Mouse (Mus musculus) small intestine, adult 2 months (tissue): ENCODE results near the gene Dntt. TPM values are rescaled to one million over a fixed set of nuclear protein-coding genes. Genes with fewer than 3 reads are reported as not detected.
A peak's percentile ranks its signal among the peaks of the same experiment; 100 is the strongest.

Source experiments
- H3K27ac ChIP-seq: fragments of 200-500 bp; 2 replicates; pipeline ENCODE4 v1.5.1; 2012; ENCODE audit warnings: low read depth, low read length, control low read depth, inconsistent platforms; ENCODE audit not compliant: insufficient read depth
- H3K27me3 ChIP-seq: fragments of 200-500 bp; 2 replicates; pipeline ENCODE4 v1.6.1; 2012; ENCODE audit warnings: mild to moderate bottlenecking, moderate library complexity, low read length, inconsistent platforms; ENCODE audit not compliant: control insufficient read depth, insufficient read depth
- H3K36me3 ChIP-seq: fragments of 200-500 bp; 2 replicates; pipeline ENCODE4 v1.6.1; 2012; ENCODE audit warnings: mild to moderate bottlenecking, low read length, control low read depth, inconsistent platforms; ENCODE audit not compliant: control insufficient read depth, insufficient read depth
- H3K4me1 ChIP-seq: fragments of 200-500 bp; 2 replicates; pipeline ENCODE4 v1.6.1; 2012; ENCODE audit warnings: low read length, inconsistent platforms, mixed read lengths; ENCODE audit not compliant: control insufficient read depth, insufficient read depth, insufficient read length
- H3K4me3 ChIP-seq: fragments of 200-500 bp; 2 replicates; pipeline ENCODE4 v1.5.1; 2012; ENCODE audit warnings: low read depth, mild to moderate bottlenecking, control low read depth, inconsistent platforms, low read length, moderate library complexity
- CTCF ChIP-seq: fragments of 200-500 bp; IDR thresholded peaks from 2 replicates; pipeline ENCODE4 v1.5.1; 2012; ENCODE audit warnings: low read depth, mild to moderate bottlenecking, control low read depth, inconsistent platforms, low read length, moderate library complexity, mixed read lengths; ENCODE audit not compliant: insufficient replicate concordance, insufficient read length; ENCODE audit errors: extremely low read depth
- POLR2A ChIP-seq: fragments of 200-500 bp; IDR thresholded peaks from 2 replicates; pipeline ENCODE4 v1.6.1; 2012; ENCODE audit warnings: low read depth, mild to moderate bottlenecking, control low read depth, inconsistent platforms, low read length, moderate library complexity
- WGBS: fragments of 180-500 bp; shearing (Covaris S2); methylation state at CpG from one replicate; pipeline ENCODE4 v1.1.7; 2018; 5-methylcytosine and 5-hydroxymethylcytosine counted together
- polyA plus RNA-seq: library from polyadenylated mRNA; depleted of rRNA; stranded (reverse); fragments of >200 nt; gene quantifications from 2 replicates; pipeline ENCODE4 v1.2.3, GENCODE M21; 2012

The Dntt gene
- polyA plus RNA-seq, 1 experiment: not detected

- 64% methylated on average over 4 of the region's 4 CpGs for WGBS
- Histone ChIP-seq H3K4me3 (no peak overlapping the region), H3K27me3 (no peaks in the 10 kb centered on the region), H3K27ac (no peak overlapping the region), H3K4me1 (no peaks in the 10 kb centered on the region), H3K36me3 (no peaks in the 10 kb centered on the region)
- TF ChIP-seq POLR2A: no peak
- no peak for TF ChIP-seq CTCF
Observed at GRCm38 (mm10) chr19:41054702-41055101, 25.6 kb downstream of the Dntt start.

DNA sequence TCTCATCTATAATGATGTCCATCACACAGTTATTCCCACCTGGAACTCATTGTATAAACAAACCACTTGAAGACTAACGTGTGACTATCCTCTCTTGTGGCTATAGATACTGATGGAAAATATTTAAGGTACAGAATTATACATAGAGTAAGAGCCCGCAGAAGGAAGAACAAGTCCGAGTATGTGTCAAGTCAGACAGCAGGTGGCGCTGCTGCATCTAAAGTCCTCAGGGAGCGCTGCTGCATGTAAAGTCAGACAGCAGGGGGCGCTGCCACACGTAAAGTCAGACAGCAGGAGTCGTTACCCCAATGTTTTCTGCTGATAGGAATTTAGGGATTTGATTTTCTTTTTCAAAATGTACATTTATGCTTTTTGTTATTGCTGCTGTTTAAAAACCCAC is 42.4 kb downstream of the Dntt start:
- Histone ChIP-seq H3K4me1 (no peaks in the 10 kb centered on the region), H3K27ac (no peak overlapping the region), H3K36me3 (no peaks in the 10 kb centered on the region), H3K27me3 (no peaks in the 10 kb centered on the region), H3K4me3 (no peak overlapping the region)
- WGBS: 3% methylated on average over 8 of the region's 8 CpGs
- peak; percentile 100 for TF ChIP-seq CTCF
- no peak for TF ChIP-seq POLR2A

DNA sequence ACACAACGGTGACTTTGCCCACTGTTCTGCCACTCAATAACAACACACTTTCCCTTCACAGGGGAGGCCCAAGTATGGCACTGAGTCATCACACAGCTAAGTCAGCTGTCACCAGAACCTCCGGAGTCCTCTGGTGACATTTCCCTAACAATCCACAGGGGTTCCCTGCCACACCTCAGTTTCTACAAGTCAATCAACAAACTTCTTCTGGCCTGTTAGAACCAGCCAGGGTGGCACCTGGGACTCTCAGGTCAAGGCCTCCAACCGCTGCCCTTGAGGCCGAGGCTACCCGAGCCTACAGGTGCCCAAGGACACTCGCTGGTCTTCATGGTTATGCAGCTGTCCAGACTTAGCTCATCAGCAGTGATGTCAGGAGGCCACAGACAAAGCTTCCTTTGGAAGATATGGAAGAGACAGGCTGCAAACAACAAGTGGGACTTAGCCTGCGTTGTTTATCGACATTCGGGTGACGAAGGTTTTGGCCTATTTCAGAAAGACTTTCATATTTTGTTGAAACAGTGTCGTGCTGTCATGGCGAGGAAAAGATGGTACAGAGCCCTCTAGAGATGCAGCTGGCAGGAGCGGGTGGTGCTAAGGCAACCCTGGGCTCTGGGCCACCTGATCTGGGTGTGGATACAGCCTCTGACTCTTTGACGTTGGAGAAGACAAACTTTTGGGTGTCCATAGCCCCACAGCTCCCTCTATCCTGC is 44.8 kb downstream of the Dntt start:
- WGBS: 75% methylated on average over 14 of the region's 14 CpGs
- no peak for TF ChIP-seq POLR2A
- no peak for TF ChIP-seq CTCF

GRCm38 (mm10) chr19:41076906-41077305 is 47.8 kb downstream of the Dntt start, which contains the start of gene Opalin:
Gene Opalin, minus strand, starts transcription at chr19:41077113.
- Histone ChIP-seq H3K4me3 (no peak within 1 kb of the TSS), H3K27ac (no peak within 1 kb of the TSS), H3K36me3 (no peaks in the 10 kb centered on the region), H3K27me3 (no peaks in the 10 kb centered on the region), H3K4me1 (no peaks in the 10 kb centered on the region)
- 88% methylated on average over 3 of the region's 3 CpGs for WGBS
- TF ChIP-seq CTCF (no peak), POLR2A (no peak)

More for the DNA sequence above, 44.8 kb downstream of the Dntt start:
- Histone ChIP-seq H3K27me3 (no peaks in the 10 kb centered on the region), H3K4me3 (no peak overlapping the region), H3K27ac (no peak overlapping the region), H3K4me1 (no peaks in the 10 kb centered on the region), H3K36me3 (no peaks in the 10 kb centered on the region)

- 91% methylated on average over 3 of the region's 3 CpGs for WGBS
- H3K27me3 ChIP-seq: no peaks in the 10 kb centered on the region
- no peaks in the 10 kb centered on the region for H3K36me3 ChIP-seq
- no peak overlapping the region for H3K4me3 ChIP-seq
- no peaks in the 10 kb centered on the region for H3K4me1 ChIP-seq
- no peak overlapping the region for H3K27ac ChIP-seq
- no peak for TF ChIP-seq CTCF
- TF ChIP-seq POLR2A: no peak
Observed at GRCm38 (mm10) chr19:41081589-41081988, 52.5 kb downstream of the Dntt start.

- WGBS: 66% methylated on average over 14 of the region's 14 CpGs
Observed at GRCm38 (mm10) chr19:41083646-41084045, 54.6 kb downstream of the Dntt start.

DNA sequence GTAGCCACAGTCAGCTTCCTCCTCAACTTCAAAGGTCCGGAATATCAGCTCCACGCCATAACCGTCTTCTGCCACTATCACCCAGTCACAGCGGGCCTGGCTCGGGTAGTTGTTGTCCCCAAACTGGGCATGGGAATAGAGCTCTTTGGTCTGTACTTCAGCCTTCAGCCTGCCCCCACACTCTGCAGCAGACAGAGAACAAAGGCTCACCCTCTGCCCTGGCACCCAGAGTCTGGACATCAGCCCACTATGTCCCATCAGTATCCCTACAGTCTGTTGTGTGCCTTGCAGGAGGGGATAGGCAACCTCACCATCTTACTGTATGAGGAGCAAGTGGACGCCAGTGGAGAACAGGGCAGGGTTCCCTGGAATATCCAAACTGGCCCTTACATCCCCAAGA is 57.2 kb downstream of the Dntt start:
- Histone ChIP-seq H3K27me3 (0 out of 2 replicates have a peak, but pooled peaks cover 2% of the 10 kb centered on the region), H3K27ac (no peak overlapping the region), H3K4me1 (no peaks in the 10 kb centered on the region), H3K4me3 (no peak overlapping the region), H3K36me3 (no peaks in the 10 kb centered on the region)
- 85% methylated on average over 6 of the region's 6 CpGs for WGBS
- no peak for TF ChIP-seq CTCF
- no peak for TF ChIP-seq POLR2A

More at GRCm38 (mm10) chr19:41083646-41084045, 54.6 kb downstream of the Dntt start:
- no peak overlapping the region for H3K4me3 ChIP-seq
- no peaks in the 10 kb centered on the region for H3K36me3 ChIP-seq
- H3K27ac ChIP-seq: no peak overlapping the region
- H3K27me3 ChIP-seq: no peaks in the 10 kb centered on the region
- H3K4me1 ChIP-seq: no peaks in the 10 kb centered on the region
- TF ChIP-seq CTCF (no peak), POLR2A (no peak)
